Mouse (Mus musculus): ENCODE data around the gene Zfp365. TPM values are rescaled to one million over a fixed set of nuclear protein-coding genes. Genes with fewer than 3 reads are reported as not detected.

Gene Zfp365
- polyA plus RNA-seq, 1 experiment: 33.0 TPM

DNA sequence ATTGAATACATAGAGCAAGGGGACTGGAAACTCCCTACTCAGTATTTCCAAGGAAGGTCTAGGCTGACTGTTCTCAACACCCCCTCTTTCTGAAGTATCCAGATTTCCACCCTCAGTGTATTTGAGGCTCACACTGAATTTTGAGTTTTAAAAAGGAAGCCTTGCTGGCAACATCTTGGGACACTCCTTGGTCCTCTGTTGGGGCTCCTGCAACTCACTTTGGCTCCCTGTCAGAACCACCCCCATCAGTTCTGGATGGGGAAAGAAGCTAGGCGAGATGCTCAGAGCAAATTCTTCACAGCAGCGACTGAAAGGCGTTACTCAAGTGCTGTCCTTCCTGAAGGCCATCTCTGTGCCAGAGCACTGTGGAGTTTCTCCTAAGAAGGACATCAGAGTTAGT lies 47.4 kb downstream of the Zfp365 start:
- TF ChIP-seq CTCF (IDR thresholded peaks at IDR 0.05; ENCODE audit: low read depth, low read length) (no peak), EP300 (IDR thresholded peaks at IDR 0.05; ENCODE audit: insufficient read depth, low read depth, low read length) (no peak), POLR2A (IDR thresholded peaks at IDR 0.05; ENCODE audit: insufficient read depth, low read length) (no peak)
- Histone ChIP-seq H3K36me3 (ENCODE audit: control insufficient read depth, insufficient read depth, low read length, poor library complexity, severe bottlenecking) (no peaks in the 10 kb centered on the region), H3K9me3 (replicated peaks; ENCODE audit: control insufficient read depth, insufficient read depth, low read length, poor library complexity, severe bottlenecking) (no peaks in the 10 kb centered on the region), H3K27ac (ENCODE audit: insufficient read depth, low read length) (no peak overlapping the region), H3K9ac (ENCODE audit: low read depth, poor library complexity, severe bottlenecking) (no peak overlapping the region), H3K4me1 (ENCODE audit: control insufficient read depth, insufficient read depth, low read length) (no peaks in the 10 kb centered on the region), H3K4me3 (ENCODE audit: low read depth, low read length) (no peak overlapping the region), H3K27me3 (ENCODE audit: control insufficient read depth, insufficient read depth, low read length, poor library complexity, severe bottlenecking) (no peaks in the 10 kb centered on the region)

DNA sequence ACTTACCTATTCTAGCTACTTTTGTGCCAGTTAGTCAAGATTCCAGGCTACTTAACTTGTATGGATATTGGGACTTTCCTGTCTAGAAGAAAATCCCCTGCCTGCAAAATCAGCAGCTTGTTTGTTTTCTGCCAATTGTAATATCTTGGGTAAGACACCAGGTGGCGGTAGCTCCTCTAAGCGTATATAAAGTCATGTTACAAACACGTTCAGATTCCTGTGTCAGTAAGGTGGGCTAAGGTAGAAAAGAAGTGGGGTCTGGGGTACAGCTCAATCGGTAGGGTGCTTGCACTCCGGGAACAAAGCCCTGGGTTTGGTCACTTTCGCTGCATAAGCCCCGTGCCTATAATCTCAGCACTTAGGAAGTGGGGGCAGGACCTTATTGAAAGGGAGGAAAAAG lies 50.1 kb downstream of the Zfp365 start:
- H3K9me3 ChIP-seq (replicated peaks; ENCODE audit: control insufficient read depth, insufficient read depth, low read length, poor library complexity, severe bottlenecking): peaks cover 3% of the 10 kb centered on the region; the same call in 1 of the 2 replicates
- H3K4me3 ChIP-seq (ENCODE audit: low read depth, low read length): no peak overlapping the region
- H3K27ac ChIP-seq (ENCODE audit: insufficient read depth, low read length): no peak overlapping the region
- no peaks in the 10 kb centered on the region for H3K27me3 ChIP-seq (ENCODE audit: control insufficient read depth, insufficient read depth, low read length, poor library complexity, severe bottlenecking)
- TF ChIP-seq EP300 (IDR thresholded peaks at IDR 0.05; ENCODE audit: insufficient read depth, low read depth, low read length) (no peak), CTCF (IDR thresholded peaks at IDR 0.05; ENCODE audit: low read depth, low read length) (peak; percentile 21), POLR2A (IDR thresholded peaks at IDR 0.05; ENCODE audit: insufficient read depth, low read length) (no peak)
- H3K9ac ChIP-seq (ENCODE audit: low read depth, poor library complexity, severe bottlenecking): no peak overlapping the region
- H3K4me1 ChIP-seq (ENCODE audit: control insufficient read depth, insufficient read depth, low read length): no peaks in the 10 kb centered on the region
- H3K36me3 ChIP-seq (ENCODE audit: control insufficient read depth, insufficient read depth, low read length, poor library complexity, severe bottlenecking): no peaks in the 10 kb centered on the region

DNA sequence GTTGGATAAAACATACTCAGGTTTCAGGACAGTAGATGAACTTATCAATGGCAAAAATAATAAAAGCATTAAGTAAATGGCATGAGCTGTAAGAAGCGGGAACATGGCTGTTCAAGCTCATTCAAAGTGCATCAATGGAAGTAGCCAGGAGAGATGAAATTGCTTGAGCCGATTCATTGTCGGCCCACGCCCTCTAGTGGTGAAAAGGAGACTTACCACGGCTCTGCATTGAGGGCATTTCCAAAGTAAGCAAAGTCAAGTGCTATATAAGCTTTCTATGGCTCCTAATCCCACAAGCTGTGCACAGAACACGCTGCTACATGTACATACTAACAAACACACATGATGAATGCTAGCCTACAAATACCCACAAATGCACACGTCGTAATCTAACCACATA lies 53.6 kb downstream of the Zfp365 start:
- TF ChIP-seq EP300 (IDR thresholded peaks at IDR 0.05; ENCODE audit: insufficient read depth, low read depth, low read length): no peak
- peak; percentile 64 for TF ChIP-seq CTCF (IDR thresholded peaks at IDR 0.05; ENCODE audit: low read depth, low read length)
- no peak for TF ChIP-seq POLR2A (IDR thresholded peaks at IDR 0.05; ENCODE audit: insufficient read depth, low read length)
- H3K4me1 ChIP-seq (ENCODE audit: control insufficient read depth, insufficient read depth, low read length): no peaks in the 10 kb centered on the region
- H3K36me3 ChIP-seq (ENCODE audit: control insufficient read depth, insufficient read depth, low read length, poor library complexity, severe bottlenecking): no peaks in the 10 kb centered on the region
- H3K9me3 ChIP-seq (replicated peaks; ENCODE audit: control insufficient read depth, insufficient read depth, low read length, poor library complexity, severe bottlenecking): peaks cover 3% of the 10 kb centered on the region; the same call in 1 of the 2 replicates
- no peak overlapping the region for H3K4me3 ChIP-seq (ENCODE audit: low read depth, low read length)
- H3K9ac ChIP-seq (ENCODE audit: low read depth, poor library complexity, severe bottlenecking): no peak overlapping the region
- no peaks in the 10 kb centered on the region for H3K27me3 ChIP-seq (ENCODE audit: control insufficient read depth, insufficient read depth, low read length, poor library complexity, severe bottlenecking)
- H3K27ac ChIP-seq (ENCODE audit: insufficient read depth, low read length): no peak overlapping the region

DNA sequence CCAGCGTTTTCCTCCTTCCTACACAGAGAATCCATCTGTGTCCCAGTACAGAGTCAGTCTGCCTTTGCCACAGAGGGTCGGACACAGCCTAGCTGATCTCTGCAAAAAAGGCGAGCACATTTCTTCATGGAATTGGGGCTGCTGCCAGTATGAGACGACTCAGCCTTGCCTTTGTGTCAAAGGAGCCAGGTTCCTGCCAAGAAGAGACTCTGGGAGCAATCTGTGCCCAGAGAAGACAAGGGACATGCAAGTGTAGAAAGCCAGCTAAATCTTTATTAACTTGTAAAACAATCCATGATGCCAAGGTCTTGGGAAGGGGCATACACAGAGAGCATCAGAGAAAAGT lies 54.9 kb downstream of the Zfp365 start:
- Histone ChIP-seq H3K27me3 (ENCODE audit: control insufficient read depth, insufficient read depth, low read length, poor library complexity, severe bottlenecking) (no peaks in the 10 kb centered on the region), H3K9ac (ENCODE audit: low read depth, poor library complexity, severe bottlenecking) (no peak overlapping the region), H3K4me3 (ENCODE audit: low read depth, low read length) (no peak overlapping the region), H3K27ac (ENCODE audit: insufficient read depth, low read length) (no peak overlapping the region), H3K4me1 (ENCODE audit: control insufficient read depth, insufficient read depth, low read length) (no peaks in the 10 kb centered on the region), H3K9me3 (replicated peaks; ENCODE audit: control insufficient read depth, insufficient read depth, low read length, poor library complexity, severe bottlenecking) (peaks cover 3% of the 10 kb centered on the region; the same call in 1 of the 2 replicates), H3K36me3 (ENCODE audit: control insufficient read depth, insufficient read depth, low read length, poor library complexity, severe bottlenecking) (no peaks in the 10 kb centered on the region)
- no peak for TF ChIP-seq EP300 (IDR thresholded peaks at IDR 0.05; ENCODE audit: insufficient read depth, low read depth, low read length)
- no peak for TF ChIP-seq CTCF (IDR thresholded peaks at IDR 0.05; ENCODE audit: low read depth, low read length)
- no peak for TF ChIP-seq POLR2A (IDR thresholded peaks at IDR 0.05; ENCODE audit: insufficient read depth, low read length)

DNA sequence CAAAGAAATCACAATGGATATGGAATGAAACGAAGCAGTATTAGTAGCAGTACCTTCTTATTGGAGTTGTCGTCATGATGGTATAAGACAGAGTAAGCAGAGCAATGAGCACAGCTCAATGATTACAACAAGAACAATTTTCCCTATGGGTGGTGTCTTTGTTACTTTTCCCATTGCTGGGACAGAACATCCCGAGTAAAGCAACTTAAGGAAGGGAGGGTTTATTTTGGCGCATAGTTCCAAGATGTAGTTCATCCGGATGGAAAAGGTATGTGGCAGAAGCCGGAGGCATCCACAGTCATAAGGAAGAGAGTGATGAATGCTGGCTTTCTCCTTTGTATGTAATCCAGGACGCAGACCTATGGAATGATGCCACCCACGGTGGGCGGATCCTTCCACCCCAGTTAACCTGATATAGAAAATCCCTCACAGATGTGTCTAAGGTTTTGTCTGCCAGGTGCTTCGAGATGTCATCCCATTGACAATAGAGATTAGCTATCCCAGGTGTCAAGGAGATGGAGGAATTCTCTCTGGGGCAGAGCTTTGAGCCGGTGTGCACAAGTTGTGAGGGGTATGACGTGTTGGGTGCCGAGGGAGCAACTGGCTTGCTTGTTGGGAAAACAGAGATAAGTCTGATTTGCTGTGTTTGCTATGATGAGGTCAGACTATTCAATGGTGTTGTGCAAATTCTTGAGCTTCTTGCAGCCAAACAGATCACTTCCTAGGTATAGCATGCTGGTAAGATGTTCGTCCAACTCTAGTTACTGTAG lies 55.5 kb downstream of the Zfp365 start:
- TF ChIP-seq EP300 (IDR thresholded peaks at IDR 0.05; ENCODE audit: insufficient read depth, low read depth, low read length): no peak
- TF ChIP-seq CTCF (IDR thresholded peaks at IDR 0.05; ENCODE audit: low read depth, low read length): no peak
- TF ChIP-seq POLR2A (IDR thresholded peaks at IDR 0.05; ENCODE audit: insufficient read depth, low read length): no peak
- no peaks in the 10 kb centered on the region for H3K27me3 ChIP-seq (ENCODE audit: control insufficient read depth, insufficient read depth, low read length, poor library complexity, severe bottlenecking)

DNA sequence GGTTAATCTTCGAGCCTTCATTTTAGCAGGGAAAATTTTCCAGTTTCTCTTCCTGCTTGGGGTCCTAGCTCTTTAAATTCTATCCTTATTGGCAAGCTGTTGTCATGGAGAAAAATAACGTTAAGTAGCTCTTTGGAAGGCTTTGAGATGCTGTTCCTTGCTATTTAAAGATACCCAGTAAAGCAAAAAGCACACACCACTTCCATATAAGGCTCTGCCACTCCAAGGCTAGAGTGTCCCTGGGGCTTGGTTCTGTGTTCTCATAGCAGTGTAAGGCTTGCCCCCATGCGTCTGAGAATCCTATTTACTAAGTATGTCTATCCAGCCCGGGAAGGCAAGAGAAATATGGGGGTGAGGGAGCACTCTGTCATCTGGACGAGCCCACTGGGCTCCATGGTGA lies 56.7 kb downstream of the Zfp365 start:
- no peak overlapping the region for H3K4me3 ChIP-seq (ENCODE audit: low read depth, low read length)
- H3K27ac ChIP-seq (ENCODE audit: insufficient read depth, low read length): no peak overlapping the region
- peaks cover 3% of the 10 kb centered on the region; the same call in 1 of the 2 replicates for H3K9me3 ChIP-seq (replicated peaks; ENCODE audit: control insufficient read depth, insufficient read depth, low read length, poor library complexity, severe bottlenecking)
- H3K4me1 ChIP-seq (ENCODE audit: control insufficient read depth, insufficient read depth, low read length): no peaks in the 10 kb centered on the region
- no peaks in the 10 kb centered on the region for H3K36me3 ChIP-seq (ENCODE audit: control insufficient read depth, insufficient read depth, low read length, poor library complexity, severe bottlenecking)
- H3K27me3 ChIP-seq (ENCODE audit: control insufficient read depth, insufficient read depth, low read length, poor library complexity, severe bottlenecking): no peaks in the 10 kb centered on the region
- TF ChIP-seq POLR2A (IDR thresholded peaks at IDR 0.05; ENCODE audit: insufficient read depth, low read length): no peak
- TF ChIP-seq EP300 (IDR thresholded peaks at IDR 0.05; ENCODE audit: insufficient read depth, low read depth, low read length): no peak
- TF ChIP-seq CTCF (IDR thresholded peaks at IDR 0.05; ENCODE audit: low read depth, low read length): no peak
- no peak overlapping the region for H3K9ac ChIP-seq (ENCODE audit: low read depth, poor library complexity, severe bottlenecking)

More for the DNA sequence above, 55.5 kb downstream of the Zfp365 start:
- no peak overlapping the region for H3K4me3 ChIP-seq (ENCODE audit: low read depth, low read length)
- no peak overlapping the region for H3K9ac ChIP-seq (ENCODE audit: low read depth, poor library complexity, severe bottlenecking)
- H3K27ac ChIP-seq (ENCODE audit: insufficient read depth, low read length): no peak overlapping the region
- no peaks in the 10 kb centered on the region for H3K36me3 ChIP-seq (ENCODE audit: control insufficient read depth, insufficient read depth, low read length, poor library complexity, severe bottlenecking)
- H3K4me1 ChIP-seq (ENCODE audit: control insufficient read depth, insufficient read depth, low read length): no peaks in the 10 kb centered on the region
- peaks cover 3% of the 10 kb centered on the region; the same call in 1 of the 2 replicates for H3K9me3 ChIP-seq (replicated peaks; ENCODE audit: control insufficient read depth, insufficient read depth, low read length, poor library complexity, severe bottlenecking)

Measured in ES-Bruce4 (cell line).